Mouse (Mus musculus) right cerebral cortex, postnatal 36 days (tissue): ENCODE measurements around the gene F11r.

Source experiments
- DNase-seq, 2 experiments: peaks; one replicate each; pipeline ENCODE4 v3.0.0; 2022; ENCODE audit warnings: low spot score in 2 of 2, mixed read lengths in 1 of 2

Gene F11r

DNA sequence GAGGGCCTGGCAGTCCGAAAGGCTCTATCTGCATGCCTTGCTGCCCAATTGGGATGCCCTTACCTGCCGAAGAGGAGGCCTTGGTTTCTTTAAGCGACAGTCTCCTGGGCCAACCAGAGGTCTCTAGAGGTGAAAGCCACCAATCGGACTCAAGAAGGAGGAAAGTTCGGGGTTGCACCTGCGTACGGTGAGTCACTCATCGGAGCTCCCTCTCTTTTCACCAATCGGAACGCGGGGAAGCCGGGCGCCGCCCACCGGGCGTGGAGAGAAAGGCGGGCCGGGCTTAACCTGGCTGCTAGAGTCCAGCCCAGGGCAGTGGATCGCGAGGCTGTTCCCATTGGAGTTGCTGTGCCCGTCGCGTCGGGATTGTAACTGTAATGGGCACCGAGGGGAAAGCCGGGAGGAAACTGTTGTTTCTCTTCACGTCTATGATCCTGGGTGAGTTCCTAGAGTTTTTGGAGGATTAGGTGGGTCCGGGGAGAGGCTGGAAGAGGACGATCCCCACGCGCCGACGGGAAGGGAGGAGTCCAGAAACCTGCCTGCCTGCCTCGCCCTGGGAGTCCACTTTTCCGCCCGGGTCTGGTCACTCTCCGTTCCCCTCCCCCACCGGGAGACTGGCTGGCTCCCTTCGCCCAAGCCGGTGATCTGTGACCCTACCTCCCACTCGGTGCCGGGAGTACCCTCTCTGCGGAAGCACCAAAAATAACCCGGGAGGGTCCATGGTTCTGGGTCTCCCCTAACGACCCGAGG, at the start of gene F11r:
TSS of gene F11r (plus strand) at position 272 of the 750 bp plus-strand sequence.
- DNase-seq: peak in 1 of 2 experiments; percentile 14

GRCm38 (mm10) chr1:171388376-171389102, 48.8 kb upstream of the F11r start, which contains the start of gene Arhgap30:
Gene Arhgap30 (plus strand): TSS chr1:171388954.
- no peak for DNase-seq

DNA sequence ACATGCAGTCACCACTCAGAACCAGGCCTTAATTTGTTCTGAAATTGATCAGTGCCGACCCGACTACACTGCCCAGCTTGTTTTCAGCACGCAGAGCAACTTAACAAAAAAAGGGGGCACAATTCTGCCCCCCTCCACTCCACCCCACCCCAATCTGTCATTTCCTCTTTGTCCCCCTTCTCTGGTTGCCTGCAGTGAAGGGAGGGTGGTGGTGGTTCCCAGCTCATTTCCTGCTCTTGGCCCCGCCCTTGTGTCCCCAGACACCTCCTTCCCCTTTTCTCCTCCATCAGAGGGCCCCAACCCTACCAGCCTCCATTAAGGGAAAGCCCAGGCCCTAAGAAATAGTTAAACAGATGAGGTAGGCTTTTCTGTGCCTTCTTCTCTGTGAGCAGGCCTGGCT, 47.2 kb upstream of the F11r start:
- DNase-seq: no peak

DNA sequence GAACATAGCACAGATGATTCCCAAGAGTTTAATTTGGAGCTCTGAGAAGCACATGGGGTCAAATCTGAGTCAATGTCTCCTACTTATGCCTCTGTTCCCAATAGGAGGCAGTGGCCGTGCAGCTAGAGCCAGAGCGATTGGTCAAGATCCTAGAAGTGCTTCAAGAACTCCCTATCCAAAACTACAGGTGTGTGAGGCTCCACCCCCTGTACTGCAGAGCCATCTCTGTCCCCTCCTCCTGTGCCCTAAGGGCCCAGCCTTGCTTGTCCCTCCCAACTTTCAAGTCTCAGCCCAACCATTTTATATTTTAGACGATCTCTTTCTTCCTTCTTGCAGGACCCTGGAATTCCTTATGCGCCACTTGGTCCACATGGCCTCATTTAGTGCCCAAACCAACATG, 35.5 kb upstream of the F11r start:
- no peak for DNase-seq

- no peak for DNase-seq
Measured at GRCm38 (mm10) chr1:171402991-171403390, 34.3 kb upstream of the F11r start.

DNA sequence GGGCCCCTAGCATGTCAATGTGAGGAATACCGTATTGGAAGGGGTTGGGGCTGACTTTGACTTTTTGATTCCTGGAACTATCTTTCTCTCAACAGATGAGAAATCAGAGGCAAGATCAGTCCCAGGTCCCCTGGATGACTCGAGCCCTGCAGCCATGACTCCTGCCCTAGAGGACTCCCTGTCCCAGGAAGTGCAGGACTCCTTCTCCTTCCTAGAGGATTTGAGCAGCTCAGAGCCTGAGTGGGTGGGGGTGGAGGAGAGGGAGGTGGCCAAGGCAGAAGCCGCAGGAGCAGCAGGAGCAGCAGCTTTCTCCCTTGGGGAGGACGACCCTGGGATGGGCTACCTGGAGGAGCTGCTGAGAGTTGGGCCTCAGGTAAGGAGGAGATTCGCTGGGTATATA, 30.1 kb upstream of the F11r start:
- no peak for DNase-seq

- DNase-seq: no peak
Measured at GRCm38 (mm10) chr1:171410231-171410630, 27.1 kb upstream of the F11r start.

DNA sequence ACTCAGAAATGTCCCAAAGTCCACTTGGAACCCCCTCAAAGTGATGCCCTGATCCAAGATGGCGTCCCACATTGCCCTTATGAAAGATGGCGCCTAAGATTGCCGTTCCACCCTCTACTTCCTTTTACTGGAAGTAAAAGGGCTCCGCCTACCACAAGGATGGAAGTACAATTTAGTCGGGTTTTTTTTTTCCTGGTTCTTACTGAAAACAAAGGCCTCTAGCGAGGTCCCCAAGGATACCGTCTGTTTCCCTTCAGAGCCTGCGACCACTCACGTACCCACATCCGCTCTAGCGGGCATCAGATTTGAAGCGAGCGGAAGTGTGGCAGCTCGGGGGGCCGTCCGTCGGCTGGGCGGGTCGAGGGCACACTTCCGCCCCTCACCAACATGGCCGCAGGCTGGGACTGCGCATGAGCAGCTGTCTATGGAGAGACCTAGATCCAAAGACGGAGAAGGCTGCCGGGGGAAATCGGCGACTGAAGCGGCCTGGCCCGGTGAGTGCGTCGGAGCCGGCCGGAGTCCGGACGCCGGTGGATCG, 26.3 kb upstream of the F11r start, which contains the start of gene Usf1:
TSS of gene Usf1 (plus strand) at position 367 of the 538 bp plus-strand sequence.
- peak; percentile 92 to 94 for DNase-seq

GRCm38 (mm10) chr1:171411492-171411941, 25.8 kb upstream of the F11r start:
- no peak for DNase-seq

DNA sequence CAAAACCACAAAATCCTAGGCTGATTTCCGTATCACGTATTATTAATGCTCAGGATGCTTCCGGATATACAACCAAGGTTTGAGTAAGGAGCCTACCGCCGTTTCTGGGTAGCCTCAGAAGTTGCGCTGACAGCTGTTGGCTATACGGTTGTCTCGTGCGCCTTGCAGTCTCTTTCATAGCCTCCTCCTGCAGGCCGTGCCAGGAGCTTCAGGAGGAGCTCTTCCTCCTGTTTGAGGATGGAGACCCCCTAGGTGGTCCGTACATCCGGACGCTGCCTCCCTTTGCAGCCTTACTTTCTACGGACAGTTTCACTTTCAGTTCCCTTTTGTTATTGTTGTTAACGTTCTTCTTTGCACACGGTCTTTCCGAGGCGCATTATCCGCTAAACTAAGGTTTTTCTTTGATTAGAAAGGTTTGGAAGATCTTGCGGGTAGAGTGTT, 25.3 kb upstream of the F11r start:
- DNase-seq: peak in 1 of 2 experiments; percentile 18

DNA sequence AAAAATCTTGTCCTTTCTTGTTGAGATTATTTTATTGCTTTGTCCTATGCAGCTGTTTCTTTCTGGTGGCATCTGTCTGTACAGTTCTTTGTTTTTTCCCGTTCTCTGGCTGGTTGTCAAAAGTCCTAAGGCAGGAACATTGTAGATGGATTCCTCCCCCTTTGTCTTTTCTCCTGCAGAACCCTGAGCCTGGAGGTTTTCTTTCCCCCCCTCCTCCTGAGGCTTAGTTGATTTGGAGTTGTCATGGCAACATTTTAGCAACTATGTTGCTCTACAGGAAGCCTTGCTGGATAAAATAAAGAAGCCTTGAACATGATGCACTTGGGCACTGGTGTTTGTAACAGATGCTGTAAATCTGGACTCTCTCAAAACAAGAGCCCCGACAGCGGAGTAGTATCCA, 24.9 kb upstream of the F11r start:
- DNase-seq: peak; percentile 10 to 25

- DNase-seq: no peak
Measured at GRCm38 (mm10) chr1:171413608-171414007, 23.7 kb upstream of the F11r start.

GRCm38 (mm10) chr1:171418660-171419059, 18.7 kb upstream of the F11r start, which contains the start of gene Tstd1:
Gene Tstd1 (plus strand): TSS chr1:171418872.
- no peak for DNase-seq

GRCm38 (mm10) chr1:171419291-171419882, 17.9 kb upstream of the F11r start:
- no peak for DNase-seq

DNA sequence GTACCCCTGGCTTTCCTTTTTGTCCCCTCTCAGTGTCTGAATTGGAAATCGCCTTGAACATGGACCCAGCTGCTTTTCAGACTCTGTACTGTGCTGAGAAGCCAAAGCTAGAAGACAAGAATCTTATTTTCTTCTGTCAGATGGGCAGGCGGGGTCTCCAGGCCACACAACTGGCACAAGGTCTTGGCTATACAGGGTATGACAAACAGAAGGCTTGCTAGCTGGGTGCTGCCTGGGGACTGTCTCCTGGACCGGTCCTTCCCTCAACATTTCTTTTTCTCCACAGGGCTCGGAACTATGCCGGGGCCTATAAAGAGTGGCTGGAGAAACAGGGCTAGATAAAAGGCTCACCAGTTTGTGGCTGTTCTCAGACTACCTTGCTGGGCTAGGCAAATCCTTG, 17.4 kb upstream of the F11r start:
- no peak for DNase-seq

DNA sequence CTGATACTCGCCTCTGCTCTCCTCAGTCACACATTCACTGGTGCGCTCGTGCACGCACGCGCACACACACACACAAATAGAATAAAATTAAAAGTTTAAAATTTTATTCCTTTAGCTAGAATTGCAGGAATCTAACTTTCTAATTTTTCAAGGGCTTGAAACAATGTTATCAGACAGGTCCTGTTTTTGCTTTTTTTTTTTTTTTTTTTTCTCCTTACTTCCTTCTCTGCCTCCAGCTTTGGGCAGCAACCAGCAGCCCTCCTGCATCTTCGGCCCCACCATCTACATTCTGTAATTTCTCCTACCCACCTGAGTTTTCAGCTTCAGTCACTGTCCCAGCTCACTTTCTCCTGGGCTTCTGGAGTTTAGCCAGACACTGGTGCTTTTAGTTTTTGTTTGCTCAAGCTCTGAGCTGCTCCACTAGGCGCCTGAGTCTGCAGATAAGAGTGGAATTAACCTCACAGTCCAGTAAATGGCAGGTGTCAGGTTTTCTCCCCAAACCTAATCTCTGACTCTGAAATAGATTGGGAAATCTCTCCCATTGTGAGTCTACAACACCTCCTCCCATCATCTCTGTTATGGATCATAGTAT, 14.7 kb upstream of the F11r start:
- DNase-seq: no peak

DNA sequence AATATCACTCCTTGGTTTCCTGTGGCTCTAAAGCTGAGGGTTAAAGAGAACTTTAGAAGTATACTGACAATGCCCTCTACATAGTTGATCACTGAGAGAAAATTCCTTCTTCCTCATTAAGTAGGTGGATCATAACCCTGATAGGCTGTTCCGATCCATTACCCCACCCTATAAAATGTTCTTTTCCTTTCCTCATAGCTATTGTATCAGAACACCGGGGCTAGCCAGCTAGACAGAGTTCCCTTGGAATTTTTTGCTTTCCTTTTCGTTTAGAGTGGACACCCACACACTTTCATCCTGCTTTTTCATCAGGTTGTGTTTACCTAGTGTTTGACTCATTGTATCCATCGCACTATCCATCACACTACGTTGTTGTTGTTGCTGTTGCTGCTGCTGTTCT, 12.7 kb upstream of the F11r start:
- DNase-seq: no peak

- DNase-seq: no peak
Measured at GRCm38 (mm10) chr1:171425126-171425525, 12.2 kb upstream of the F11r start.

DNA sequence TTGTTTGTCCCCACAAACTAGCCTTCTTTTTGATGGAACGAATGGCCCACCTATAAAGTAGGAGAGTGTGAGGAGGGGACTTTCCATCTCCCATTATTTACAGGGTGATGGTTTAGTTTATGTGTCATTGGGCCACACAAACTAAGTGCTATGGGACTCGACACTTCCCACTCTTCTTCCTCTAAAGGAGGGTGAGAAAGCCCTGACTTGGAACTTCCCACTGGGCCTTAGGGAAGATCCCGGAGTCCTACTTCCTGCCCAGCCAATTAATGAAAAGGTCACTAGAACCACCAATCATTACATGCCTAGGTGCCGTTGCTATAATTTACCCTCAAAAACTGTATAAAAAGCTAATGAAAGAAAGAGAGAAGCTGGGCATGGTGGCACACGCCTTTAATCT, 5.2 kb upstream of the F11r start:
- no peak for DNase-seq

GRCm38 (mm10) chr1:171435288-171435814, 2.0 kb upstream of the F11r start:
- no peak for DNase-seq

DNA sequence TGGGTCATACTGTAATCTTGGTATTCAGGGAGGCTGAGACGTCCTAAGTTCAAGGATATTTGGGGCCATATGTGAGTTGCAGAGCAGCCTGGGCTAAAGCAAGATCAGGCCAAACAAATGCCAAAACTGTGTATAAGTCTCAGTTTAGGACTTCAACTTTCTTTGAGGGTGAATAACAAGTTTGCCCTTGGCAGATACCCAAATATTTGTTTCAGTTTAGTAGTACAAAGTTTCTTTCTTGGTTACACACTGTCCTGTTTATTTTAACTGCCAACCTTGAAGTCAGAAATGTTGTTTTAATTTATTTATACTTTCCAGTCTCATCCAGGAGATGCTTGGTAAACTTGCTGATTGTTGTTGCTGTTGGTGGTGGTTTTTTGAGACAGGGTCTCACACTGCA, 1.4 kb upstream of the F11r start:
- DNase-seq: no peak
